Mouse (Mus musculus) hematopoietic stem cell, adult 5-6 weeks (primary cell): ENCODE measurements at regions not wholly inside any gene's neighbourhood (a gene's known extent, or its start where the extent isn't known, plus 50 kb on each side); places are given as distances from the start of the nearest gene placed in this dataset.

Experiments
- ATAC-seq, 2 experiments: fragments of 125-278 bp in 1 of 2; replicated peaks in 1 of 2; 2 replicates each; pipeline ENCODE4 v1.8.0; 2016 to 2017; ENCODE audit warnings: inconsistent platforms in 2 of 2, mild to moderate bottlenecking in 2 of 2, moderate number of reproducible peaks in 2 of 2, low read depth in 1 of 2, moderate TSS enrichment in 1 of 2; ENCODE audit not compliant: low FRiP score in 2 of 2, poor library complexity in 2 of 2, severe bottlenecking in 2 of 2, insufficient read depth in 1 of 2, low TSS enrichment in 1 of 2

DNA sequence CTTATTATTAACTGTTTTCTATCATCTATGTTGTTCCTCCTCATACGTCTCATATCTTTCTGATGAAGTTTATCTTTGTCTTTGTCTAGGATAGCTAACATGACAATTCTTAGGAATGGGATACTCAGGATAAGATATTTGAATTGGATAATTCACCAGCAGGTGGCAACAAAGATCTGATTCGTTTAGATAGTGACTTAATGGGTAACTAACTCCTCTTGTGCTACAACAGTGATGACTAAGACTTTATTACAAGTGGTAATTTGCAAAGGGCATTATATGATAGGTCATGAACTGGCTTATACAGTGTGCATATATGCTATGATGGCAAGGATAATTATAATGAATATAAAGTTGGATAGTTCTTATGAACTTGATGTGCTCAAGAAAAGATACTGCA is 1207.9 kb downstream of the Nxph1 start:
- 0 out of 4 replicates have a peak, but pooled peaks of 1 of the 2 experiments have one; percentile 17 for ATAC-seq

- ATAC-seq, result no peak
These were observed 1233.5 kb downstream of the Nxph1 start for GRCm38 (mm10) chr6:10181590-10182183.

DNA sequence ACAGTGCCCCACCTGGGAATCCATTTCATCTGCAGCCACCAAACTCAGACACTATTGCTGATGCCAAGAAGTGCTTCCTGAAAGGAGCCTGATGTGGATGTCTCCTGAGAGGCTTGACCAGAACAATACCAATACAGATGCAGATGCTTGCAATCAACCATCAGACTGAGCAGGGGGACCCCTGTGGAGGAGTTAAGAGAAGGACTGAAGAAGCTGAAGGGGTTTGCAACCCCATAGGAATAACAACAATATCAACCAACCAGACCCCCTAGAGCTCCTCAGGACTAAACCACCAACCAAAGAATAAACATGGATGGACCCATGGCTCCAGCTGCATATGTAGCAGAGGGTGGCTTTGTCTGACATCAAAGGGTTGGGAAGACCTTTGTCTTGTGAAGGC is 1237.7 kb downstream of the Nxph1 start:
- no peak for ATAC-seq
